In genomic region chr2:27301444-27302111, GRCm38 (mm10) we compare ENCODE assay signal across 10 mouse cellular contexts. TPM values are rescaled to one million over a fixed set of nuclear protein-coding genes. Genes with fewer than 3 reads are reported as not detected.
DNase-seq lines count a peak whose midpoint lies in the region; ATAC-seq and TF ChIP-seq lines count a peak whose summit lies in the region.
"Had no signal": no experiment of that assay in that cellular context is flagged by ENCODE, and none has a peak within 500 bp of the region (broad histone marks: within the 10 kb centered on the region; RNA-seq: fewer than 3 reads in every experiment).

No protein-coding gene starts in this region.

- WGBS in embryonic facial prominence, embryonic 14.5 days: 73% methylated on average over 12 of the region's 12 CpGs
- WGBS in hindbrain, embryonic 13.5 days: 23% methylated on average over 12 of the region's 12 CpGs
- 27% methylated on average over 12 of the region's 12 CpGs for WGBS in midbrain, embryonic 13.5 days
- WGBS in lung, postnatal 0 days: 79% methylated on average over 12 of the region's 12 CpGs

- H3K9me3 ChIP-seq in embryonic facial prominence, embryonic 14.5 days (ENCODE audit: control insufficient read depth, low read length): no peaks in the 10 kb centered on the region
- H3K9me3 ChIP-seq in hindbrain, embryonic 13.5 days: no peaks in the 10 kb centered on the region
- H3K9me3 ChIP-seq in midbrain, embryonic 13.5 days: no peaks in the 10 kb centered on the region
- no peaks in the 10 kb centered on the region for H3K9me3 ChIP-seq in lung, postnatal 0 days (ENCODE audit: low read length)

- H3K4me1 ChIP-seq in embryonic facial prominence, embryonic 14.5 days (ENCODE audit: control insufficient read depth, insufficient read depth, low read length): no peaks in the 10 kb centered on the region
- H3K4me1 ChIP-seq in hindbrain, embryonic 13.5 days (replicated peaks): peaks cover 56% of the 10 kb centered on the region
- H3K4me1 ChIP-seq in midbrain, embryonic 13.5 days (replicated peaks): peaks cover 49% of the 10 kb centered on the region
- H3K4me1 ChIP-seq in lung, postnatal 0 days (ENCODE audit: insufficient read depth, low read depth, low read length): peaks cover 16% of the 10 kb centered on the region; the same call in 1 of the 2 replicates

- no peak for TF ChIP-seq EP300 in lung, postnatal 0 days (IDR thresholded peaks at IDR 0.05)

- peak; percentile 44 for DNase-seq in embryo, embryonic 11 days
- DNase-seq in embryonic facial prominence, embryonic 14.5 days (ENCODE audit: low spot score): peak; percentile 65
- no peak for DNase-seq in lung, postnatal 0 days (ENCODE audit: low spot score)
- no peak for DNase-seq in left cerebral cortex, adult 9 months (ENCODE audit: low spot score in 2 of 2)
- no peak for DNase-seq in kidney, adult 18-20 months
- no peak for DNase-seq in left cerebral cortex, postnatal 36 days (ENCODE audit: low spot score in 2 of 2)
- DNase-seq: heart, adult 11 months; heart, postnatal 4 days had no signal

- intact Hi-C loops in left cerebral cortex, postnatal 36 days (cut with DNase I): no loop called here

- peak; percentile 72; the same call in 1 of the 2 replicates for ATAC-seq in embryonic facial prominence, embryonic 14.5 days (ENCODE audit: low read depth)
- peak; percentile 81 for ATAC-seq in hindbrain, embryonic 13.5 days (ENCODE audit: low FRiP score)
- peak; percentile 83 for ATAC-seq in midbrain, embryonic 13.5 days
- ATAC-seq in lung, postnatal 0 days: no peak

- H3K4me3 ChIP-seq in embryonic facial prominence, embryonic 14.5 days (ENCODE audit: low read depth, low read length): no peak overlapping the region
- no peak overlapping the region for H3K4me3 ChIP-seq in hindbrain, embryonic 13.5 days
- no peak overlapping the region for H3K4me3 ChIP-seq in midbrain, embryonic 13.5 days (replicated peaks)
- no peak overlapping the region for H3K4me3 ChIP-seq in lung, postnatal 0 days (ENCODE audit: low read depth, low read length)

- no peaks in the 10 kb centered on the region for H3K36me3 ChIP-seq in embryonic facial prominence, embryonic 14.5 days (ENCODE audit: control insufficient read depth, insufficient read depth, low read length)
- H3K36me3 ChIP-seq in hindbrain, embryonic 13.5 days: peaks cover 9% of the 10 kb centered on the region; the same call in 1 of the 2 replicates
- H3K36me3 ChIP-seq in midbrain, embryonic 13.5 days: peaks cover 14% of the 10 kb centered on the region; the same call in 1 of the 2 replicates
- H3K36me3 ChIP-seq in lung, postnatal 0 days (ENCODE audit: insufficient read depth, low read length): no peaks in the 10 kb centered on the region

- H3K4me2 ChIP-seq in embryonic facial prominence, embryonic 14.5 days (ENCODE audit: low read depth, low read length): no peak overlapping the region
- H3K4me2 ChIP-seq in hindbrain, embryonic 13.5 days: peak overlapping the region; percentile 31
- 0 out of 2 replicates have a peak overlapping the region, but pooled peaks have one; percentile 16 for H3K4me2 ChIP-seq in midbrain, embryonic 13.5 days (replicated peaks)
- no peak overlapping the region for H3K4me2 ChIP-seq in lung, postnatal 0 days (replicated peaks; ENCODE audit: low read depth, low read length)

- no peak for TF ChIP-seq CTCF in lung, postnatal 0 days (IDR thresholded peaks at IDR 0.05)

- H3K27me3 ChIP-seq in embryonic facial prominence, embryonic 14.5 days (replicated peaks; ENCODE audit: control insufficient read depth, insufficient read depth, low read length): no peaks in the 10 kb centered on the region
- no peaks in the 10 kb centered on the region for H3K27me3 ChIP-seq in hindbrain, embryonic 13.5 days
- no peaks in the 10 kb centered on the region for H3K27me3 ChIP-seq in midbrain, embryonic 13.5 days
- H3K27me3 ChIP-seq in lung, postnatal 0 days (replicated peaks; ENCODE audit: insufficient read depth, low read length): no peaks in the 10 kb centered on the region

- H3K9ac ChIP-seq in embryonic facial prominence, embryonic 14.5 days (ENCODE audit: low read depth, low read length): no peak overlapping the region
- H3K9ac ChIP-seq in hindbrain, embryonic 13.5 days: peak overlapping the region; percentile 39
- 0 out of 2 replicates have a peak overlapping the region, but pooled peaks have one; percentile 6 for H3K9ac ChIP-seq in midbrain, embryonic 13.5 days (replicated peaks)
- no peak overlapping the region for H3K9ac ChIP-seq in lung, postnatal 0 days (replicated peaks; ENCODE audit: low read depth)

- H3K27ac ChIP-seq in embryonic facial prominence, embryonic 14.5 days (replicated peaks; ENCODE audit: low read depth, low read length): no peak overlapping the region
- peak overlapping the region; percentile 93 for H3K27ac ChIP-seq in hindbrain, embryonic 13.5 days
- H3K27ac ChIP-seq in midbrain, embryonic 13.5 days: peak overlapping the region; percentile 90
- H3K27ac ChIP-seq in lung, postnatal 0 days (ENCODE audit: low read length): no peak overlapping the region

RNA-seq across cellular contexts. Expression of gene Sardh, which starts 53.4 kb away (rescaled TPM):
- 10.2 and 10.7 TPM in 2 replicates for polyA plus RNA-seq in embryonic facial prominence, embryonic 14.5 days (2014; fragmentation: Nextera tagmentation; extraction: Ambion mirVana)
- polyA plus RNA-seq in hindbrain, embryonic 13.5 days (2015; fragmentation: Nextera tagmentation; extraction: Ambion mirVana): 4.8 and 6.6 TPM in 2 replicates
- 2.6 and 3.7 TPM in 2 replicates for polyA plus RNA-seq in midbrain, embryonic 13.5 days (2015; fragmentation: Nextera tagmentation; extraction: Ambion mirVana)
- 11.5 and 12.6 TPM in 2 replicates for polyA plus RNA-seq in lung, postnatal 0 days (2015; fragmentation: Nextera tagmentation; extraction: Ambion mirVana)
- 10 to 100 TPM in 1 of 2 experiments, 1 to 10 TPM in 1; 7.4 to 10.8 TPM for total RNA-seq in left cerebral cortex, postnatal 36 days (2021)

Comparison
In these comparisons a context has a peak if more than half of its experiments do, and no peak if none do; other contexts are left out.
1. DNase-seq: peak in embryo, embryonic 11 days (single experiment) and embryonic facial prominence, embryonic 14.5 days (single experiment); none in lung, postnatal 0 days (single experiment), left cerebral cortex, adult 9 months (0 of 2), kidney, adult 18-20 months (single experiment) and left cerebral cortex, postnatal 36 days (0 of 2).
2. H3K27ac ChIP-seq: peak in hindbrain, embryonic 13.5 days (single experiment) and midbrain, embryonic 13.5 days (single experiment); none in embryonic facial prominence, embryonic 14.5 days (single experiment) and lung, postnatal 0 days (single experiment).
3. H3K4me2 ChIP-seq: peak in hindbrain, embryonic 13.5 days (single experiment) and midbrain, embryonic 13.5 days (single experiment); none in embryonic facial prominence, embryonic 14.5 days (single experiment) and lung, postnatal 0 days (single experiment).
4. H3K9ac ChIP-seq: peak in hindbrain, embryonic 13.5 days (single experiment) and midbrain, embryonic 13.5 days (single experiment); none in embryonic facial prominence, embryonic 14.5 days (single experiment) and lung, postnatal 0 days (single experiment).